Mouse (Mus musculus) frontal cortex, adult 2 months (tissue): ENCODE data around the gene Tmem201. TPM values are rescaled to one million over a fixed set of nuclear protein-coding genes. Genes with fewer than 3 reads are reported as not detected.
"Not testable (repeated sequence)": the region's sequence is repeated elsewhere in the genome, so short reads cannot be mapped to it uniquely, and the experiment has no call there.

Experiments used
- DNase-seq, 2 experiments: peaks; one replicate each; pipeline ENCODE4 v3.0.0; 2022; ENCODE audit warnings: low spot score in 1 of 2; ENCODE audit errors: extremely low spot score in 1 of 2
- polyA plus RNA-seq: library from polyadenylated mRNA; depleted of rRNA; stranded (reverse); fragments of >200 nt; gene quantifications from 2 replicates; pipeline ENCODE4 v1.2.3, GENCODE M21; 2012

The Tmem201 gene
- polyA plus RNA-seq, 1 experiment: 79.6 TPM

- not testable (repeated sequence) for DNase-seq
Measured at GRCm38 (mm10) chr4:149749663-149750015, 11.8 kb upstream of the Tmem201 start.

DNA sequence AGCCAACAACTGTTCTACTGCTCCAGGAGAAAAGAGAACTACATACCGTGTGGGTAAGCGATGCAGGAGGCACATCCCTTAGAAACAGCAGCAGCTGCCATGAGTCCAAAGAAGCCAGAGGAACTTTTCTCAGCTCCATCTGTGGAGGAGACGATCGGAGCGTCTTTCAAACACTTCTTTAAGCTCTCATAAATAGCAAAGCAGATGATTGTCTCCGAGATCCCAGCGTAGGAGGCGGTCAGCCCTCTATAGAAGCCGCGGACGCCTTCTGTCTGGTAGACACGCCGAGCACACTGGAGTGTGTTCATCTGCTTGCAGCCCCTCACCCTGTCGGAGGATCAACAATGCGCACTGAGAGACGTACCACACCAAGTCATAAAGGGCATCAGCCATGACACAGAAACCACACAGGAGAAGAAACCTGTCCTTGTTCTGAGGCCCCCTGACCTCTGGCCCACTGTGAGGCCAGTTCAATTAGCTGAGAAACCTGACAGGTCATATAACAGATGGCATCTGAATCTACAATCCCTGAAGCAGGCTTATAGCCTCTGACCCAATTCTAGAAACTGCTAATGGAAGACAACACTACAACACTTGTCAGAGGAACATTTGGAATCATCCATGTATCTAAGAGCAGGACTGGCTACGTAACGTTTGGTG lies 11.3 kb upstream of the Tmem201 start:
- DNase-seq: no peak

GRCm38 (mm10) chr4:149744119-149744518 lies 6.3 kb upstream of the Tmem201 start:
- no peak for DNase-seq

DNA sequence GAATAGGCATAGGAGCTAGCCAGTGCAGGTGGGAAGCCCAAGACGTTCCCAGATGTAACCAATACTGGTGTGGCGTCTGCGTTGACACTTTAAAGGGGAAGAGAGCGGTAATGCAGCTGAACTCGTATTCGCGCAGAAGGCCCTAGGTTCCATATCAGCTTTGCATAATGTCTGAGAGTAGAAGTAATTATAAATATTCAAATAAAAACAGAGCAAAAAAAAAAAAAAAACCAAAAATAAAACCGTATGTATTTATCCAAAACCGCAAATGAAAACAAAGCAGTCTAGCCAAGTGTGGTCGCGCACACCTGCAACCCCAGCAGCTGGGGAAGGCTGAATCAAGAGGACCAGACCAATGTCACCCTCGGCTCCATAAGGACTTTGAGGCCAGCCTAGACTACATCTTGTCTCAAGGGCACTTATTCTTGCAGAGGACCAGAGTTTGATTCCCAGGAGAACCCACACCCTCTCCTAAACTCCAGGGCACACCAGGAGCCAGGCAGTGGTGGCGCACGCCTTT lies 4.2 kb upstream of the Tmem201 start:
- no peak for DNase-seq

DNA sequence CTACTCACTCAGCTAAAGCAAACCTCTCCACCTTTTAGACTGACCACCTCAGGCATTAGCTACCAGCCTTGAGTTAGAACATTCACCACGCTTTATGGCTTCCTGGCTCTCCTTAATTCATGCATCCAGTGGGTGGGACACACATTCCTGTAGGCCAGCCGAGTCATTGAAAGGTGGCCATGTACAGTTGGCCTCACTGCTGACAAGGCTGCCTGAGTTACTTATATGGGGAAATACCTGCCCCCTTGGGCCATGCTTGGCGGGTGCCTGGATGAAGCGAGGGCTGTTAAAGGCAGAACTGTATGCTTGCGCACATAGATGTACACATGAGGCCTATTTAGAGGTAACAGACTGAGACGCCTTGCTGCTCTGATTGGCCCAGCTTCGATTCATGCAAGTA lies 2.5 kb upstream of the Tmem201 start:
- no peak for DNase-seq

DNA sequence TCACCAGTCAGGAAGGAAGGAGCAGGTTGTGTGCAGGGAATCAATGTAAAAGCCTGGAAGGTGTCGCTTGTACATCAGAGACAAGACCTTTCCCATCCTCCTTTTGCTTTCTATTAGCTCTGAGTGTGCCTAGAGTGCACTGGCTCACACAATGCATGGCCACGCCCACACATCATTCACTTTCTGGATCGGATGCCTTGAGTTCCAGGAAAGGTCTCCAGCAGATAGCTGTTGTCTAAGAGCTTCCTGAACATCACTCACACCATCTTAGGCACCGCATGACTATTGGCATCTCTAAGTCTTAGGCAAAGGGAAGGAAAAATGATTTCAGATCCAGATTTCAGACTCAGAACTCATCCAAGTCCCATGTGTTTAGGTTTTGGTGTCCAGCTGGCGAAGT lies 1.6 kb upstream of the Tmem201 start:
- DNase-seq: no peak

DNA sequence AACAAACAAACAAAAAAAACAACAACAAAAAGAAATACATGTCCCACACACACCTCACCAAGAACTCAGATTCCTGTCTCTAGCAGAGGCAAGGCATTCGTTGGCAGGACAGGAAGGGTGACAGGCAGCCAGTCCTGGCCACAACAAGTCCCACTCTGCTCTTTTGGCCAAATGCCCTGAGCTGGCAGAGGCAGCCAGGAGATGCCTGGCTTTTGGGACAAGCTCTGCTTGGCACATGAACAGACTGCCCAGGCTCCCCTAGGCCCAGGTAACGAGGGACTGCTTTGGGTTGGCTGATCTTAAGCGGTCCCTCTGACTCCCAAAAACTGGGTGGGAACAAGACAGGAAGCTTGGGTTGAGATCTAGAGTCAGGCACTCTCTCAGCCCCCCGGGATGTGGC lies 1.3 kb downstream of the Tmem201 start:
- no peak for DNase-seq

GRCm38 (mm10) chr4:149735624-149736250 lies 2.1 kb downstream of the Tmem201 start:
- no peak for DNase-seq

DNA sequence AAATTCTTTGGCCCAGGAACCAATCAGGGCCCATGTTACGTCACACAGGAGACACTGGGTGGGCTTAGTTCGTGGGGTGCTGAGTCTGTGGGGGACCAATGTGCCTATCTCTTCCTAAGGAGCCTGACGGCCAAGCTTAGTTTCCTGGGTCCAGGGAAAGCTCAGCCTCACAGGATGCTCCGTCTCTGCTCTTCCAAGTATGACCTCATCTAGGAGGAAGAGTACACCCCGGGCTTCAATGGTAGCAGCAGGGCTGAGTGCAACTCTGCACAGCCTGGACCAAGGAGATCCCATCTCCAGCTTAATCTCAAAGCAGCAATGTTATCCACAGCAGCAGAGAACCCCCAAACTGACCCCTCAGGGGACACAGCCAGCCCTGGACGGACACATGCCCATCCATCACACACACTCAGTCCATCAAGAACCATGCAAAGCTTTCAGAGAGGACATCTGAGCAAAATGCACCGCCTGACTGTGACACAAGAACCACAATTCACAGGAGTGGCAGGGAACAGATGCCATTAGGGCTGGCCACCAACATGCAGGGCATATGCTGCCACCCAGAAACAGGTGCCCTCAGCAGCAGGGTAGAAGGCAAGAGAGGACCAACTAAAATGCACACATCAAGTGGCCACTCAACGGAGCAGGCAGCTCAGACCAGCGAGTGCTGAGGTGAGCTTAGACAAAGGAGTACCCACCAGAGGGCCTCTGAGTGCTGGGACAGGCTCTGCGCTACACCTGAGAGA lies 2.9 kb downstream of the Tmem201 start:
- DNase-seq: no peak

- no peak for DNase-seq
Measured at GRCm38 (mm10) chr4:149734246-149734645, 3.6 kb downstream of the Tmem201 start.

GRCm38 (mm10) chr4:149733748-149734147 lies 4.1 kb downstream of the Tmem201 start:
- peak in 1 of 2 experiments; percentile 68 for DNase-seq

GRCm38 (mm10) chr4:149732800-149733199 lies 5.0 kb downstream of the Tmem201 start:
- peak in 1 of 2 experiments; percentile 51 for DNase-seq

- no peak for DNase-seq
Measured at GRCm38 (mm10) chr4:149732313-149732712, 5.5 kb downstream of the Tmem201 start.

- DNase-seq: no peak
Measured at GRCm38 (mm10) chr4:149730827-149731226, 7.0 kb downstream of the Tmem201 start.

DNA sequence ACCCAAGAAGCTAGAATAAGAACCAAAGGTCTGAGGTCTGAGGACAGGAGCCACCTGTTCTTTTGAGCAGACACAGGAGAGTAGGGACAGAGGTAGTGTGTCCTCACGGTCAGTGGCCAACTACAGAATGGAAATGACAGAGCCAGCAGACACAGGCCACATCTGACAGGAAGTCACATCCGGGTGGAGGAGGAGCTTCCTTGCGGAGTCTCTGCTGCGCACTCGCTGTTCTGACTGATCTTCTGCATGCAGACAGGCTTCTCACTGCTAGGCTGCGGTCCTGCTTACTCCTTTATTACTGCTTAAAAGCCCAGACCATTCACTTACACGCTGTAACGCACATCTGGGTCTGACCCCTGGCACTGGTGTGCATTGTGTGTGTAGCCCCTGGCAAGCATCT lies 9.0 kb downstream of the Tmem201 start:
- DNase-seq: no peak

- DNase-seq: no peak
Measured at GRCm38 (mm10) chr4:149727636-149728035, 10.2 kb downstream of the Tmem201 start.

DNA sequence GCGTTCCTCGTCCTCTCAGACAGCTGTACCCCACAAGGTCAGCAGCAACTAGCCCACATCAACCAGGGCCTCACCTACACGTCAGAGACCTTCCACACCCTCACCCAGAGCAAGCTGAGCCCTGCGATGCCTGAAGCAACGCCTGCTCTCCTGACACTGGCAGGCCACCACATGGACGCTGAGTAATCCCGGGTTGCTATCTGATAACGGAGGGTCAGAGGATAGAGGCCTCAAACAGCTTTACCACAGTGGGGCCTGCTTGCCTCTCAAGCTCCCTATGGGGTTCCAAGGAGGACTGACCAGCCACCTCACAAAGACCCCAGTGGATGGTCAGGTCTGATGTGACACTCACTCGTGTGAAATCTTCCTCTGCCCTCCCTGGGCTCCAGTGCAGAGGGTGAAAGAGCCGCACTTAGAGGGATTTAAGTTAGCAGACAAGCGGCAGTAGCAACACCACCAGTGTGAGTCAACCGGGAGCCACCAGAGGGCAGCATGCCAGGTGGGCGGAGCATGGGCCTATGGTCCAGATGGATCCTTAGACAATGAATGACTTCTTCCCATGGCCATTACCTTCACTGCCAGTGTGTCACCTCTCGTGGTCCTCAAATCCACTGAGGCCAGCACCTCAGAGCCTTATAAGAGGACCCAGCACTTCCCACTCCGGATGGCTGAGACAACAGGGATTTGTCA lies 12.0 kb downstream of the Tmem201 start:
- peak in 1 of 2 experiments; percentile 84 for DNase-seq

DNA sequence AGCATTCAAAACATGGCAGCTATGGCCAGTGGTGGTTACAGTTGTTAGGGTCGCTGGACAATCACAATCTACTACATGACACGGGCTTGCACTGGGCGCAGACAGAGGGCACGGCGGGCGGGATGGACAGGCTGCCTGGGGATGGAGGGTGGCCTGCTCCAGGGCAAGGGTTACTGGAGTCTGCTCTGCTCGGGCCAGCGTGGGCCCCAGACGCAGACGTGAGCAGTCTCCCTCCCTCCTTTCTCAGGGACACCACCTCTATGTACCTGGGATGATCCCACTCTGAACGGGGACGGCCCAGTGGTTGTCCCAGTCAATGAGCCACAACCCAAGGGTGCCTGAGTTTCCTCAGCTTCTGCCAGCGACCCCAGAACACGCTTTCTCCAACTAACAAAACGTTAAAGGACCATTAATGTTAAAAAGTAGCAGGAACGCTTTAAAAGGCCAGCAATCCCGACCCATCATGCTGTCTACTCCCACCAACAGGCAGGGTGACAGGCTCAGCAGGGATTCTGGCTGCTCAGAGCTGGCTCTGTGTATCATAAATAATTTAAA lies 12.9 kb downstream of the Tmem201 start:
- no peak for DNase-seq

DNA sequence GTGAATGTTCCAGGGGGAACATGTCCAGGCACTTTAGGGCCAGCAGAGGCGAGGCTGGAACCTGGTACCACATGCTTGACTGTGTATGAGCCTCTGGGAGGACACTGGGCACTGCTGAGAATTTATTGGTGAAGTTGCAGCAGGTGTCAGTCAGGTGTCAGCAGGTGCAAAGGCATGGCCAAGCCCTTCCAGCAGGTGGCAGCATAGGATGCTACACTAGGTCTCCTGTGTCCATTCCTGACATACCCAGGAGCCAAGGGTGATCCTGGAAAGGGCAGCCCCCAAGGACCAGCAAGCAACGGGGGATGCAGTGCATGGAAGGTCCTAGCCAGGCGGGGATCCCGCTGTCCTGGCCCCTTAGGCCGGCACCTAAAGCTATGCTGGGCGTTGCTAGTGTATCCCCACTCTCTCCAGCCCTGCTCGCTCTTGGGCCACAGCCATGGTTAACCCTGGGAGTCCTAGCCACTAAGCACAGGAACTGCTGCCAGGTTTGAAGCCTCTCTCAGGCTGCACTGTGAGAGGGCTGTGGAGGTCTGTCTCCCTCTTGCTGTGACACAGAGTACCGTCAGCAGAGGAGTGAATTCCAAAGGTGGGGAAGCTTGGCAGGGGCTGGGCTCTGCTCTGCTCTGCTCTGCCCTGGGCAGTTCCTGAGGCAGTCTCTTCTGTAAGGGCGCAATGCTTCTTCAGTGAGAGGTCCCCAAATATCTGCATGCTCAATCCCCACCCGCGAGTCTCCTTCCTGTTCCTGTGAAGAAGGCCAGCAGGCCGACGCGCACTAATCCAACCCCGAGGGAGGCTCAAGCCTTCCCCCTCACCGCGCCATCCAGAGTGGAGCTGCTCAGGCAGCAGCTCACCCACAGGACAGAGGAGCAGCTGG lies 13.8 kb downstream of the Tmem201 start:
- peak in 1 of 2 experiments; percentile 61 for DNase-seq

GRCm38 (mm10) chr4:149723021-149723390 lies 14.8 kb downstream of the Tmem201 start:
- DNase-seq: no peak
